Mouse (Mus musculus): ENCODE measurements around the gene Katnb1. TPM values are rescaled to one million over a fixed set of nuclear protein-coding genes. Genes with fewer than 3 reads are reported as not detected.

Gene Katnb1
- polyA plus RNA-seq, 1 experiment from 2014 or later = 17.8 TPM

DNA sequence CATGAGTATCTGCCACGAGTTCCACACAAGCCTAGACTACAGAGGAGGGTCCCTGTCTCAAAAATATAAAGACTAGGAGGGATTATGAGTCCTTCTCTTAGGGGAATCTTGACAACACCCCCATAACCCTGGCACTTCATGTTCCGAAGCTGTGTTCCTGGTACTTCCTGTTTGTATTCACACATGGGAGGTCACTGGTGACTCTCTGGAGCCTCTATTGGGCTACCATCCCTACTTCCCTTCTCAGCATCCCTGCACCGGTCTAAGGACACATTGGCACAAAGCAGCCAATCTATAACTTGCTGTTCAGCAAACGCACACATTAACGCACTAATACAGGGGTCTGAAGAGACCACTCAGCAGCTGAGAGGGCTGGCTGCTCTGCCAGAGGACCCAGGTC is 51.0 kb downstream of the Katnb1 start:
- H3K27ac ChIP-seq = peak overlapping the region; percentile 17; the same call in 1 of the 2 replicates
- WGBS (ENCODE audit: insufficient replicate concordance) = 59% methylated on average over 5 of the region's 5 CpGs
- H3K4me2 ChIP-seq = no peak overlapping the region
- no peak overlapping the region for H3K9ac ChIP-seq
- H3K36me3 ChIP-seq = peaks cover 12% of the 10 kb centered on the region; the same call in 1 of the 2 replicates
- H3K9me3 ChIP-seq (replicated peaks) = no peaks in the 10 kb centered on the region
- ATAC-seq = no peak
- no peak overlapping the region for H3K4me3 ChIP-seq
- H3K4me1 ChIP-seq = 0 out of 2 replicates have a peak, but pooled peaks cover 5% of the 10 kb centered on the region
- H3K27me3 ChIP-seq (replicated peaks) = peaks cover 8% of the 10 kb centered on the region

DNA sequence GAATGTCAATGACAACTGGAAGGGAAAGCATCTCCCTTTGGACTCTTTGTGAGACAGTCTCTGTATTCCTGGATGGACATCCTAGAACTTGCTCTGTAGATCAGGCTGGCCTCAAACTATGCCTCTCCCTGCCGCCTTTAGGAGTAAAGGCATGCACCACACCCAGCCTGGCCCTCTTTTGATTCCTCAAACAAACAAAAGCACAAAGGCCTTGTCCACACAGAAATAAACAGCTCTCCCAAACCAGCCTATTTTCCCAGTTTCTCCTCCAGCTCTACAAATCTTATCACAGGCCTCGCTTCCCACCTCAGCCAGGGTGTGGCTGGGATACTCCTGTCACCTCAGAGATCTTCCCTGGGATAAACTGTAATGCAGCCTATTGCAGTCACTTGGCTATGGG is 53.2 kb downstream of the Katnb1 start:
- Histone ChIP-seq H3K9me3 (replicated peaks) (no peaks in the 10 kb centered on the region), H3K9ac (no peak overlapping the region), H3K27me3 (replicated peaks) (peaks cover 27% of the 10 kb centered on the region), H3K4me3 (no peak overlapping the region), H3K36me3 (peaks cover 7% of the 10 kb centered on the region; the same call in 1 of the 2 replicates), H3K27ac (no peak overlapping the region), H3K4me2 (no peak overlapping the region), H3K4me1 (0 out of 2 replicates have a peak, but pooled peaks cover 10% of the 10 kb centered on the region)
- WGBS (ENCODE audit: insufficient replicate concordance) = 65% methylated on average over 2 of the region's 2 CpGs
- no peak for ATAC-seq

DNA sequence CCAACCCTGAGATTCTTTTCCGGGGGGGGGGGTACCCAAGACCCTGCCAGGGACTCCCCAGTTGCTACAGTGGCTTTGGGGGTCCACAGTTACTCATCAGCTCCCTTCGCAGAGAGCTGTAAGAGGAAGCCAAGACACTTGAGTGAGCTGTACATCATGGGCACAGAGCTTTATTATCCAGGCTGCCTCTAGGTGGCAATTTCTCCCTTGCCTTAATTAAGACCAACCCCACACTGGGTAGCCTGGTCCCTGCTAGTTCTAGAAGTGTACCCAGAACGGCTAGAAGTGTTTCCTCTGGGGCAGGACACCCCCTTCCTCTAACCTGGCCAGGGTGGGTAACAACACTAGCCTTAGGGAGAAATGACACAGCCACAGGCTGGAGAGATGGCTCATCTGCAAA is 54.3 kb downstream of the Katnb1 start:
- Histone ChIP-seq H3K4me1 (peaks cover 13% of the 10 kb centered on the region; the same call in 1 of the 2 replicates), H3K27ac (no peak overlapping the region), H3K9me3 (replicated peaks) (no peaks in the 10 kb centered on the region), H3K36me3 (peaks cover 7% of the 10 kb centered on the region; the same call in 1 of the 2 replicates), H3K4me3 (no peak overlapping the region), H3K9ac (no peak overlapping the region), H3K27me3 (replicated peaks) (peaks cover 31% of the 10 kb centered on the region), H3K4me2 (no peak overlapping the region)
- whole genome bisulfite sequencing (ENCODE audit: insufficient replicate concordance) = 26% methylated on average over 3 of the region's 3 CpGs
- ATAC-seq = no peak

DNA sequence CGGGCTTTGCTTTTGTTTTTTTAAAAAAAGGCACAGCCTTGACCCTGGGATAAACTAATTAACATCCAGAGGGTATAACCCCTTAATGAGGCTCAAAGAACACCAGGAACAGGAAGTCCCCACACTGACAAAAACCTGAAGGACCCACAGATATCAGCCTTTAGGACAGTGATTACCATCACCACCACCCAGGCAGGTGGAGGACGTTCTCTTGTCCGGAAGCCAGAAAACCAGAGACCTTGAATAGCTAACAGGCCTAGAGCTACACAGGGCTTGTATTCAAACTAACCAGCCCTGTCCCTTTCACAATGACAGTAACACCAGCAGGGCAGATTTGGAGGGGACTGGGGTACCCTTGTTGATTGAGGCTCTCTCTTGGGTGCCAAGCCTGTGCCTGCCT is 55.2 kb downstream of the Katnb1 start:
- no peak for ATAC-seq
- no peaks in the 10 kb centered on the region for H3K9me3 ChIP-seq (replicated peaks)
- no peak overlapping the region for H3K4me2 ChIP-seq
- H3K36me3 ChIP-seq = peaks cover 7% of the 10 kb centered on the region; the same call in 1 of the 2 replicates
- no peak overlapping the region for H3K27ac ChIP-seq
- 56% methylated on average over 3 of the region's 3 CpGs for WGBS (ENCODE audit: insufficient replicate concordance)
- no peak overlapping the region for H3K4me3 ChIP-seq
- H3K4me1 ChIP-seq = peaks cover 22% of the 10 kb centered on the region; the same call in 1 of the 2 replicates
- H3K9ac ChIP-seq = no peak overlapping the region
- H3K27me3 ChIP-seq (replicated peaks) = peaks cover 41% of the 10 kb centered on the region

DNA sequence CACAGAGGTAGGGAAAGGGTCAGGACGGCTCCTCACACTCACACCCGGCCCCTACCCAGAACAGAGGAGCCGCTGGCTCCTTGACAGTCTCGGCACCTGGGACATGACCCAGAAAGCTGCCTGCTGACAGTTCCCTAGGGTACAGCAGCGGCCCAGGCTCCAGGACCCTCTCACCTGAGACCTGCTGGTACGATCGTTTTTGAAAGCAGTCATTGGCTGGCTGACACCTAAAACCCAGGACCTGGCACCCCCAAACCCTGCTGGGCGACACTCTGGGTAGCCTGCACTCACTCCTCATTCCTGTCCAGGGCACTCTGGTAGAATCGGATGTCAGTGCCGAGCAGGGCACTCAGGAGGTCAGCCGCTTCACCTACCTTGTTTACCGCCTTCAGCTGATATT is 56.2 kb downstream of the Katnb1 start:
- Histone ChIP-seq H3K9ac (no peak overlapping the region; the same call in 1 of the 2 replicates), H3K4me3 (peak overlapping the region; percentile 23), H3K27me3 (replicated peaks) (peaks cover 51% of the 10 kb centered on the region), H3K36me3 (peaks cover 7% of the 10 kb centered on the region; the same call in 1 of the 2 replicates), H3K4me2 (peak overlapping the region; percentile 56), H3K4me1 (peaks cover 27% of the 10 kb centered on the region; the same call in 1 of the 2 replicates), H3K9me3 (replicated peaks) (no peaks in the 10 kb centered on the region), H3K27ac (no peak overlapping the region)
- ATAC-seq = peak; percentile 40; the same call in 1 of the 2 replicates
- 36% methylated on average over 12 of the region's 12 CpGs for WGBS (ENCODE audit: insufficient replicate concordance)

DNA sequence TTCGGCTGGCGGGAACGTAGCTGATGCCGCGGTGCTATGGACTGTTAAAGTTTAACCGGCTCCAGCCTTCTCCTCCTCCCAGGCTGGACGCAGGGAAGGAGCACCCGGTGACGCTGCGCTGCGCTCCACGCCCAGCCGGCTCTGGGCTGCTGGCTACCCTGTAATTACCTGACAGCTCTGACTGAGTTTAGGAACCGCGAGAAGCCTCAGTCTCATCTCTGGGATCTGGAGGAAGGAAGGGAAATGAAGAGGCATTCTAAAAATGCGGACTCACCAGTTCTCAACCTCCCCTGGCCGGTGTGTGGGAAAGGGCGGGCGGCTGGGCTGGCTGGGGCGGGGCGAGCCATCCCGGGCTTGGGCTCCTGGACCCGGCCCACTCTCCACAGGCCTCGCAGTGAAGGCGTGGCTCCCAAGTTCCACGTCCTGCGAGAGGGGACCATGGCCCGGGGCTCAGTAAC is 56.7 kb downstream of the Katnb1 start:
- Histone ChIP-seq H3K27ac (no peak overlapping the region), H3K4me2 (peak overlapping the region; percentile 56), H3K36me3 (peaks cover 4% of the 10 kb centered on the region; the same call in 1 of the 2 replicates), H3K27me3 (replicated peaks) (peaks cover 55% of the 10 kb centered on the region), H3K9ac (0 out of 2 replicates have a peak overlapping the region, but pooled peaks have one; percentile 9), H3K4me1 (peaks cover 32% of the 10 kb centered on the region), H3K9me3 (replicated peaks) (no peaks in the 10 kb centered on the region), H3K4me3 (peak overlapping the region; percentile 37)
- WGBS (ENCODE audit: insufficient replicate concordance) = 11% methylated on average over 28 of the region's 28 CpGs
- peak; percentile 58 for ATAC-seq

DNA sequence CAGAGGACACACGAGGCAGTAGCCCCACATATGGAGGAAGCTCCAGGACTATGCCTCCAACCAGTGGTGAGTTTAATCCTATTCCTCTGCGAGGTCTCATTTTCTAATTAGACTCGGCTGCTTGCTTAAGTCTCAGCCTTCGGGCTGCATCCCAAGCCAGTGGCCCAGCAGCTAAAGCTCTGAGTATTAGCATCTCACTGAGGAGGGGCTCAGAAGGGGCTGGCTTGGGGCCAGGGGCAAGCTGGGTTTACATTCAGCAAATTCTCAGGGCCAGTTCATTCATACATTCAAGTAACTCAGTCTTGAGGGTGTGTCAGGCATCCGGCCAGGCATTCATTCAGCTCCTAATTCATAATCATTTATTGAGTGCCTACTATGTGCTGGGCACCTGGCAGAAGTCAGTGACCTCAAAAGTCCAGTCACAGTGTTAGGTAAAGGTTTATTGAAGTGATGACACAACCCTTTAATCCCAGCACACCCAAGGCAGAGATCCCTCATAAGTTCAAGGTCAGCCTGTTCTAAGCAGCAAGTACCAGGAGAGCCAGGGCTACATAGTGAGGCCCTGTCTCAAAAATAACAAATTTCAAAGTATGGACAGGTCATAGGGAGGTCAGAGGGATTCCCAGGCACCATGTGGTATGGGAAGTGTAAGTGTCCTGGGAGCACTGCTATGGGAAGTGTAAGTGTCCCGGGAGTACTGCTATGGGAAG is 57.5 kb downstream of the Katnb1 start:
- Histone ChIP-seq H3K27me3 (replicated peaks) (peaks cover 64% of the 10 kb centered on the region), H3K4me1 (peaks cover 39% of the 10 kb centered on the region), H3K9me3 (replicated peaks) (no peaks in the 10 kb centered on the region), H3K4me3 (peak overlapping the region; percentile 37; the same call in 1 of the 2 replicates), H3K9ac (no peak overlapping the region), H3K36me3 (no peaks in the 10 kb centered on the region), H3K27ac (no peak overlapping the region), H3K4me2 (peak overlapping the region; percentile 56)
- 42% methylated on average over 6 of the region's 6 CpGs for WGBS (ENCODE audit: insufficient replicate concordance)
- no peak for ATAC-seq

DNA sequence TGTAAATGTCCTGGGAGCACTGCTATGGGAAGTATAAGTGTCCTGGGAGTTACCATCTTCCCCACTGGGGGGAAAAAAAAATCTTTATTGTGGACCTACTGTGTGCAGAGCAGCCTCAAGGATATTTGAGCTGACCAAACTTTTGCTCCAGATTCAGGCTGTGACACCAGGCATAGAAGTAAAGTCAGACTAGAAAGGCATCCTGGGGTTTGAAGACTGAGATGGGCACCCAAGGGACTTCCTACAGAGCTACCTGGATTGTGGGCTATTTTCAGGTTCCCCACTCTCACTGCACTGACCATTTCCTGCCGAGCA is 58.0 kb downstream of the Katnb1 start:
- H3K36me3 ChIP-seq = no peaks in the 10 kb centered on the region
- no peak overlapping the region for H3K27ac ChIP-seq
- no peak overlapping the region for H3K4me2 ChIP-seq
- H3K4me3 ChIP-seq = no peak overlapping the region
- ATAC-seq = no peak
- 32% methylated on average over 1 of the region's 1 CpGs for WGBS (ENCODE audit: insufficient replicate concordance)
- no peaks in the 10 kb centered on the region for H3K9me3 ChIP-seq (replicated peaks)
- peaks cover 69% of the 10 kb centered on the region for H3K27me3 ChIP-seq (replicated peaks)
- H3K4me1 ChIP-seq = peaks cover 41% of the 10 kb centered on the region
- H3K9ac ChIP-seq = no peak overlapping the region

DNA sequence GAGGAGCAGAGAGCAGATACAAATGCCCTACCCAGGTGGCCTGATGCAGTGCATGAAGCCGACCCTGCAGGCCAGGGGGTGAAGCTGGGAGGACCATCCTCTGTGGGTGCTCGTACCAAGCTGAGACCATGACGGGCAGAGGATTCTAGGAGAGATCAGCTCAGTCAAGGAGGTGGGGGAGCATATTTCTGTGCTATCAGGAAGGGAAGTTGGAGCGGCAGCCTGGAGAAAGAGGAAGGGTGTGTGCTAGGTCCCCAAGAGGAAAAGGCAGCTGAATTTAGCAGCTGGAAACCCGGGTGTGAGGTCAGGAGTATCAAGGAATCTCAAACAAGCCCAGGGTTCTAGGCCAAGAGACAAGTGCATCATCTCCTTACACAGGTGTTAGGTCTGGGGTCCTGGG is 59.6 kb downstream of the Katnb1 start:
- no peak for ATAC-seq
- no peak overlapping the region for H3K9ac ChIP-seq
- no peak overlapping the region for H3K27ac ChIP-seq
- H3K27me3 ChIP-seq (replicated peaks) = peaks cover 82% of the 10 kb centered on the region
- no peaks in the 10 kb centered on the region for H3K9me3 ChIP-seq (replicated peaks)
- 25% methylated on average over 5 of the region's 5 CpGs for WGBS (ENCODE audit: insufficient replicate concordance)
- H3K4me2 ChIP-seq = 0 out of 2 replicates have a peak overlapping the region, but pooled peaks have one; percentile 13
- H3K4me3 ChIP-seq = no peak overlapping the region
- H3K4me1 ChIP-seq = peaks cover 53% of the 10 kb centered on the region
- no peaks in the 10 kb centered on the region for H3K36me3 ChIP-seq

DNA sequence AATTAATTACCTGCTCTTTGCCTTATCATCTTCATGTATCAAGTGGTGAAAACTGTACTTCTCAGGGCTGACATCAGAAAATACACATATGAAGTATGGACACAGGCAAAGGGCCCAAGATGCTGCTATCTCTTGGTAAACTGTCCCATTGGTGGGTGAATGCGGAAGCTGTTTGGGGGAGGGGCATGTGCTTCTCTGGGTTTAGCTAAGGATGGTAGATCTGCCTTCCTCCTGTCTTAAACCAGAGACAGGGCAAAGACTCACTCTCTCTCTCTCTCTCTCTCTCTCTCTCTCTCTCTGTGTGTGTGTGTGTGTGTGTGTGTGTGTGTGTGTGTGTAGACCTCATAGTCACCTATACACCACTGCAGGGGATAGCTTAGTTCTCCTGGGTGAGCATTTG is 60.0 kb downstream of the Katnb1 start:
- no peaks in the 10 kb centered on the region for H3K9me3 ChIP-seq (replicated peaks)
- 44% methylated on average over 1 of the region's 1 CpGs for WGBS (ENCODE audit: insufficient replicate concordance)
- H3K9ac ChIP-seq = no peak overlapping the region
- H3K4me1 ChIP-seq = peaks cover 53% of the 10 kb centered on the region
- H3K27ac ChIP-seq = no peak overlapping the region
- H3K4me2 ChIP-seq = peak overlapping the region; percentile 73; the same call in 1 of the 2 replicates
- H3K4me3 ChIP-seq = peak overlapping the region; percentile 61; the same call in 1 of the 2 replicates
- ATAC-seq = no peak
- no peaks in the 10 kb centered on the region for H3K36me3 ChIP-seq
- peaks cover 82% of the 10 kb centered on the region for H3K27me3 ChIP-seq (replicated peaks)

DNA sequence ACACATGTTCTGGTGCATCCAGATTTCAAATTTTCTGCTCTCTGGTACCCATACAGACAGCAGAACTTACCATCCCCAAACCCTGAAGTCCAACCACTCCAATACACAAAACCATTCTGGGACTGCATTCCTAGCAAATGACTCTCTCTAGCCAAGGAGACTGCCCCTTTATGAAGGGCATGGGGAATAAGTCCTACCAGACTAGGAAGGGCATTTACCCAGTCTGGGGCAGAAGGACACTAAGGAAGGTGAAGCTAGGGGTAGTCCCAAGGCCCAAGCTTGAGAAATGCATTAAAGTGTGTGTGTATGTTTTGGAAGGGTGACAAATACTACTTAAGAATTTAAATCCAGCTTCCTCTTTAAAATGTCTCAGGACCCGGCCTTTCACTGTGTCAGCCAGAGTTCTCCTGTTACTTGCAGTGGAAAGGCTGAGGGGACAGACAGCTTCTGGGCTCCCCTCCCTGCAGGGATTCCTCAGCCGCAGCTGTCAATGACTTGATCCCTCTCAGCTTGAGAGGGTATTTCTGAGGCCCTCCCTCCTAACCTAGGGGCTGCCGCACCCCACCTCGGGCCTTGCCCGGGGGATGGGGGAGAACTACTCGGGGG is 60.6 kb downstream of the Katnb1 start:
- H3K9me3 ChIP-seq (replicated peaks) = no peaks in the 10 kb centered on the region
- H3K4me2 ChIP-seq = peak overlapping the region; percentile 73
- no peaks in the 10 kb centered on the region for H3K36me3 ChIP-seq
- no peak for ATAC-seq
- H3K9ac ChIP-seq = peak overlapping the region; percentile 63
- H3K27me3 ChIP-seq (replicated peaks) = peaks cover 78% of the 10 kb centered on the region
- H3K27ac ChIP-seq = no peak overlapping the region
- peak overlapping the region; percentile 61 for H3K4me3 ChIP-seq
- peaks cover 53% of the 10 kb centered on the region for H3K4me1 ChIP-seq
- 3% methylated on average over 6 of the region's 6 CpGs for whole genome bisulfite sequencing (ENCODE audit: insufficient replicate concordance)
